Mouse (Mus musculus) embryonic facial prominence, embryonic 14.5 days (tissue): ENCODE data around the gene Eif2b2. TPM values are rescaled to one million over a fixed set of nuclear protein-coding genes. Genes with fewer than 3 reads are reported as not detected.

ENCODE experiments used
- ATAC-seq: fragments of 200-750 bp; cut with Nextera tagmentation; 2 replicates; pipeline ENCODE4 v1.8.0; 2017; ENCODE audit warnings: low read depth, moderate number of reproducible peaks, moderate TSS enrichment
- DNase-seq: peaks from one replicate; pipeline ENCODE4 v3.0.0-alpha.2; 2015; ENCODE audit warnings: low spot score
- H3K27ac ChIP-seq: fragments of 300-500 bp; sonication (generic); replicated peaks from 2 replicates; pipeline ENCODE4 v1.5.1; 2014; ENCODE audit warnings: low read depth, mild to moderate bottlenecking, low read length, moderate library complexity
- H3K27me3 ChIP-seq: fragments of 300-500 bp; sonication (generic); replicated peaks from 2 replicates; pipeline ENCODE4 v1.6.1; 2014; ENCODE audit warnings: low read length; ENCODE audit not compliant: control insufficient read depth, insufficient read depth
- H3K36me3 ChIP-seq: fragments of 300-500 bp; sonication (generic); 2 replicates; pipeline ENCODE4 v1.6.1; 2014; ENCODE audit warnings: low read length, mixed read lengths; ENCODE audit not compliant: control insufficient read depth, insufficient read depth
- H3K4me1 ChIP-seq: fragments of 300-500 bp; sonication (generic); 2 replicates; pipeline ENCODE4 v1.6.1; 2014; ENCODE audit warnings: antibody characterized with exemption, low read length; ENCODE audit not compliant: control insufficient read depth, insufficient read depth
- H3K4me2 ChIP-seq: fragments of 300-500 bp; sonication (generic); 2 replicates; pipeline ENCODE4 v1.6.1; 2014; ENCODE audit warnings: low read depth, mild to moderate bottlenecking, low read length, moderate library complexity, mixed read lengths
- H3K4me3 ChIP-seq: fragments of 300-500 bp; sonication (generic); 2 replicates; pipeline ENCODE4 v1.5.1; 2014; ENCODE audit warnings: low read depth, mild to moderate bottlenecking, low read length
- H3K9ac ChIP-seq: fragments of 300-500 bp; sonication (generic); 2 replicates; pipeline ENCODE4 v1.6.1; 2014; ENCODE audit warnings: low read depth, mild to moderate bottlenecking, low read length, moderate library complexity, mixed read lengths
- H3K9me3 ChIP-seq: fragments of 300-500 bp; sonication (generic); 2 replicates; pipeline ENCODE4 v1.6.1; 2016; ENCODE audit warnings: low read length; ENCODE audit not compliant: control insufficient read depth
- WGBS: fragments of 180-500 bp; shearing (Covaris S2); extraction: QIAGEN DNeasy Blood & Tissue Kit; methylation state at CpG from one replicate; pipeline ENCODE4 v1.1.7; 2014; 5-methylcytosine and 5-hydroxymethylcytosine counted together
- polyA plus RNA-seq: library from polyadenylated mRNA; unstranded; fragments of >200 nt; fragmentation: Nextera tagmentation; extraction: Ambion mirVana; gene quantifications from 2 replicates; pipeline ENCODE4 v1.2.1, GENCODE M21; 2014

The Eif2b2 gene
- polyA plus RNA-seq, 1 experiment from 2014 or later: 74.5 TPM

DNA sequence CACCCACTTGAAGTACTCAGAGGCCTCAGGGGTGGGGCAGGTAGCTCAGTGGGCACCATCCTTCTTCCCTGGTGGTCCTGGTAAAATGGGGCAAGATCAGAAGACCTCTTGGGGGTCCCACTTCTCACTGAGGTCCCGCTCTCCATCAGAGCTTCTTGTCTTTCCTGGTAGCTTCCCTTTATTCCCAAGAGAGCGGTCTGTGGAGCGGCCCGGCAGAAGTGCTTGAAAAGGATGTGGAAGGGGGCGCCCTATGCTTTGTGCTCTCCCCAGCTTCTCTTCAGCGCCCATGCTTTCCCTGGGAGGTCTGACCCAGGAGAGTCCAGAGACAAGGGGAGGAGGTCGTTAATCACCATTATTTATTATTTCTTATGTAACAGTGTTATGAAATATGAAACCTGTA lies 21.9 kb upstream of the Eif2b2 start:
- peaks cover 59% of the 10 kb centered on the region for H3K4me1 ChIP-seq
- WGBS: 61% methylated on average over 7 of the region's 7 CpGs
- no peak for ATAC-seq
- H3K27ac ChIP-seq: no peak overlapping the region
- H3K9ac ChIP-seq: no peak overlapping the region
- no peaks in the 10 kb centered on the region for H3K36me3 ChIP-seq
- no peak overlapping the region for H3K4me2 ChIP-seq
- no peaks in the 10 kb centered on the region for H3K9me3 ChIP-seq
- DNase-seq: no peak
- H3K27me3 ChIP-seq: 0 out of 2 replicates have a peak, but pooled peaks cover 5% of the 10 kb centered on the region
- H3K4me3 ChIP-seq: no peak overlapping the region

DNA sequence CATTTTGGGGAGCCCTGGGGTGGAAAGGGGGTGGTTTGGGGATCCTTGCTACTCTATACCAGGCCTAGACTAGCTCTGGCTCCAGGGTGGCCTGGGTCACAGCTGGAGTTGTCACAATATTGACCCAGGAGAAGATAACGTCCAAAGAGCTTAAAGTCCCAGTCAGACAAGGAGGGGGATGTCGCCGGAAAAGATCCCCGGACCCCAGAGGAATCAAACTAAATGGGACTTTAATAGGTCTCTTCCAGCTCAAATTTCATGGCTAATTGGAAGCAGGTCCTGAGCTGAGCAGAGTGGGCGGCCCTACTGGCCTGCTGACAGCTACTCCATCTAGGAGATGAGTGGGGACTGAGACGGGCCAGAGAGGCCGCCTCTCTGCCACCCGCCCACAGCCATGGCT lies 21.3 kb upstream of the Eif2b2 start:
- DNase-seq: peak; percentile 65

DNA sequence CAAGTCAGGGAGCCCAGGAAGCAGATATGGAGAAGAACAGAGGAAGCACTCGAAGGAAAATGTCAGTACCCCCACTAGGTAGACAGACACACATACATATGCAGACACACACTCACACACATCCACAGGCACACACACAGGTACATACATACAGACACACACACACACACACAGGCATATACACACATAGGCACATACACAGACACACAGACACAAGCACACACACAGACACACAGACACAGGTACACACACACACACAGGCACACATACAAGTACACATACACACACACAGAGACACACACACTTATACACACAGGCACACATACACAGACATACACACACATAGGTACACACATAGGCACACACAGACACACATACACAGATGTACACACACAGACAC lies 19.3 kb upstream of the Eif2b2 start:
- Histone ChIP-seq H3K36me3 (no peaks in the 10 kb centered on the region), H3K4me3 (no peak overlapping the region), H3K9ac (no peak overlapping the region), H3K27ac (no peak overlapping the region), H3K4me2 (no peak overlapping the region), H3K4me1 (peaks cover 36% of the 10 kb centered on the region), H3K27me3 (0 out of 2 replicates have a peak, but pooled peaks cover 5% of the 10 kb centered on the region), H3K9me3 (no peaks in the 10 kb centered on the region)
- no peak for DNase-seq
- ATAC-seq: no peak
- WGBS: 83% methylated on average over 1 of the region's 1 CpGs

More for the DNA sequence above, 21.3 kb upstream of the Eif2b2 start:
- Histone ChIP-seq H3K4me2 (no peak overlapping the region), H3K9ac (no peak overlapping the region), H3K36me3 (no peaks in the 10 kb centered on the region), H3K27me3 (0 out of 2 replicates have a peak, but pooled peaks cover 5% of the 10 kb centered on the region), H3K9me3 (no peaks in the 10 kb centered on the region), H3K4me1 (peaks cover 53% of the 10 kb centered on the region), H3K27ac (no peak overlapping the region), H3K4me3 (no peak overlapping the region)
- WGBS: 16% methylated on average over 8 of the region's 8 CpGs
- no peak for ATAC-seq

DNA sequence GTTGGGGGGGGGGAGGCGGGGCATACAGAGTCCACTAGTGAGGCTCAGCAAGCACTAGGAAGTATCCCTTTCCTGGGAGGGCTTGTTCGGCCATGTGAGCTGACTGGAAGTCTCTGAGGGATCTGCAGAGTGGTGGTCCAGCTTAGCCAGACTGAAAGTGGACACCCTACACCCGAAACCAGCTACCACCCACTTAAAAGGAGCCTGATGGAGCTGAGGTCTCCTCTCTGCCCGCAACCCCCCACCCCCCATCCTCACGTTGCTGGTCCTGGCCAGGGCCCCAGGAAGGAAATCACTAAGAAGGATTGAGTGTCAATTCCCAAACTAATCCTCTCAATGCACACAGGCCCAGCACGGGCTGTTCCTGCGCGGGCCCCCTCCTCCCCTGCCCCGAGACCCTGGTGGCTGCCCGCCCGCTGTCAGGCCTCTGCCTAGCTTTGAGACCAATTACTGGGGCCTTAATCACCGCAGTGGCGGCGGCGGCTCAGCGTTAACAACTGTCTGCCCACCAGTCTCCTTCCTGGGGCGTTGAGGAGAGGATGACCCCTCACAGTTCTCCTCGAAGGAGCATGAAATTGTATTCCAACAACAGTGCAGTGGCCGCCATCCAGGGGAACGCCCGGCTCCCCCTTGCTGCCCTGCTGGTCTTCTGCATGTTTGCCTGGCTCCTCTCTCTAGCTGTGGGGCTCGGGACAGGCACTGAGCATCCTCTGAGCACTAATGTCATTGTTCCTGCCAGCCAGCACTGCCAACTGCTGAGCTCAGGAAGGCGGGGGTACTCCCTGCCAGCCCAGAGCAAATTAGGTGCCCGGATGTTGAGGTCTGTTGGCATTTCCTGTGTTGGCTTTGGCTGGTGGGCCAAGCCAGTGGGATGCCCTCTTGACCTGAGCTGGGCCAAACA lies 18.1 kb upstream of the Eif2b2 start:
- H3K4me3 ChIP-seq: no peak overlapping the region
- peaks cover 34% of the 10 kb centered on the region for H3K4me1 ChIP-seq
- peak overlapping the region; percentile 35 for H3K4me2 ChIP-seq
- peak; percentile 80 for DNase-seq
- H3K36me3 ChIP-seq: no peaks in the 10 kb centered on the region
- H3K27ac ChIP-seq: peak overlapping the region; percentile 45
- no peaks in the 10 kb centered on the region for H3K9me3 ChIP-seq
- ATAC-seq: peak; percentile 80
- no peaks in the 10 kb centered on the region for H3K27me3 ChIP-seq
- H3K9ac ChIP-seq: no peak overlapping the region
- 10% methylated on average over 21 of the region's 24 CpGs for WGBS

DNA sequence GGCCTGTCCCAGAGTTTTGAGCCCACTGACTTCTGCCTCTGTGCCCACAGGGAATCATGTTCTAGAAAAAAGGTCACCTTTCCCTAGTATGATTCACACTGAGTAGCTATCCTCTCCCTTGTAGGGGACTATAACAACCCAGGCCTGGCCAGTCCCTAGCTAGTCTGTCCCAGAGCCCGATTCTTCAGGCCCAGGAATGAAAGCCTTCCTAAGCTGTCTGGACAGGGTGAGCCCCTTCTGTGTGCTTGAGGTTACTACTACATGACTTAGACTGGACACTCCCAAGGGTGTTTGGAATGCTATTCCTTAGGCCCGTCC lies 17.5 kb upstream of the Eif2b2 start:
- Histone ChIP-seq H3K9ac (no peak overlapping the region), H3K9me3 (no peaks in the 10 kb centered on the region), H3K4me1 (peaks cover 34% of the 10 kb centered on the region), H3K27me3 (no peaks in the 10 kb centered on the region), H3K4me3 (no peak overlapping the region), H3K4me2 (peak overlapping the region; percentile 35; the same call in 1 of the 2 replicates), H3K36me3 (no peaks in the 10 kb centered on the region), H3K27ac (peak overlapping the region; percentile 45)
- 68% methylated on average over 2 of the region's 2 CpGs for WGBS
- DNase-seq (no peak), ATAC-seq (no peak)

DNA sequence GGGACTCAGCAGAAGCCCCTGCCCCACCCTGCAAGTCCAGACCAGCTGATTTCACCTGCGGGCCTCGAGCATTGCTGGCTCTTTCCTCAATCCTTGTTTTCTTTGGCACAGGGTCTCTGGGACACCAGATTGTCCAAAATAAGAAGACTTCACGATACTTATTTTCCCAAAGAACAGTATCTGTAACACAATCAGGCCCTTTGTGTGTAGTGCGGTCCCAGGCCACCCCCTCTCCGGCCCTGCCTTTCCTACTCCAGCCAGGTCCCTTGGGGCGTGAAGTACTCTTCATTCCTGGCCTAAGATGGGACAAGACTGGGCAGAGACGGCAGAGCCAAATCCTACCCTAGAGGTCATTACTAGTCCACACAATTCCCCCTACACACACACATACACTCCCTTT lies 17.1 kb upstream of the Eif2b2 start:
- H3K9ac ChIP-seq: no peak overlapping the region
- DNase-seq (no peak), ATAC-seq (no peak)
- no peak overlapping the region for H3K4me2 ChIP-seq
- H3K36me3 ChIP-seq: no peaks in the 10 kb centered on the region
- H3K27ac ChIP-seq: no peak overlapping the region; the same call in 1 of the 2 replicates
- H3K4me1 ChIP-seq: peaks cover 30% of the 10 kb centered on the region
- H3K9me3 ChIP-seq: no peaks in the 10 kb centered on the region
- WGBS: 51% methylated on average over 7 of the region's 7 CpGs
- H3K4me3 ChIP-seq: no peak overlapping the region
- no peaks in the 10 kb centered on the region for H3K27me3 ChIP-seq

DNA sequence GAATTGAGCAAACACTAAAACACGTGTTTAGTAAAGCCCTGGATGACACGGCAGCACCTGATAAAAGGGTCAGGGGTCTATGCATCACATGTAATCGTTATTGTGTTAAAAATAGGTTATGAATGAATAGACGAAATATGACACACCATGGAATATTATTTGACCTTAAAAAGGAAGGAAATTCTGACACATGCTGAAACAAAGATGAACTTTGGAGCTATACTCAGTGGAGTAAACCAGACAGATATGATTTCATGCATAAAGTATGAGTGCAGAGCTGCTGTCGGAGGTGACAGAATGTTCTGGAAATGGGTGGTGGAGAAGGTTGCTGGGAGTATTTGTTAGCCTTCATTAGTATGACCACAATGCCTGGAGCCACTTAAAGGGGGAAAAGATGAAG lies 15.6 kb upstream of the Eif2b2 start:
- H3K9ac ChIP-seq: no peak overlapping the region
- ATAC-seq: no peak
- H3K4me3 ChIP-seq: no peak overlapping the region
- no peak for DNase-seq
- no peaks in the 10 kb centered on the region for H3K36me3 ChIP-seq
- no peak overlapping the region for H3K4me2 ChIP-seq
- H3K9me3 ChIP-seq: no peaks in the 10 kb centered on the region
- WGBS: 75% methylated on average over 5 of the region's 5 CpGs
- H3K4me1 ChIP-seq: peaks cover 18% of the 10 kb centered on the region
- no peak overlapping the region for H3K27ac ChIP-seq
- no peaks in the 10 kb centered on the region for H3K27me3 ChIP-seq

DNA sequence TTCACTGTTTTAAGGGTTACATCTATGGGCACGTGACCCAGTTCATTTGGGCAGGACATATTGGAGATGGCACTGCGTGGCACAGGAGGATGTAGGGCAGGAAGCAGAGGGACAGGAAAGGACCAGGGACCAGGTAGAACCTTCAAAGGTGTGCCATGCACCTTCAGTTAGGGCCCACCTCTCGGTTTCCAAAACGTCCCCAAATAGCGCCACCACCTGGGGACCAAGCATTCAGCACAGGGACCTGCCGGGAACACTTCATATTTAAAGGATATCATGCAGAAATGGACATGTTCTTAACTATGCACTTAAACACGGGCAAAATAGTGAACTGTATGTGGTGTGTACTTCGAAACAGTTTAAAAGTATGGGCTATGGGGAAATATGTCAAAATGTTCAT lies 15.2 kb upstream of the Eif2b2 start:
- no peak overlapping the region for H3K4me3 ChIP-seq
- no peaks in the 10 kb centered on the region for H3K36me3 ChIP-seq
- H3K9me3 ChIP-seq: no peaks in the 10 kb centered on the region
- DNase-seq (no peak), ATAC-seq (no peak)
- H3K27me3 ChIP-seq: no peaks in the 10 kb centered on the region
- H3K9ac ChIP-seq: no peak overlapping the region
- no peak overlapping the region for H3K27ac ChIP-seq
- no peak overlapping the region for H3K4me2 ChIP-seq
- 55% methylated on average over 8 of the region's 8 CpGs for WGBS
- H3K4me1 ChIP-seq: peaks cover 18% of the 10 kb centered on the region

DNA sequence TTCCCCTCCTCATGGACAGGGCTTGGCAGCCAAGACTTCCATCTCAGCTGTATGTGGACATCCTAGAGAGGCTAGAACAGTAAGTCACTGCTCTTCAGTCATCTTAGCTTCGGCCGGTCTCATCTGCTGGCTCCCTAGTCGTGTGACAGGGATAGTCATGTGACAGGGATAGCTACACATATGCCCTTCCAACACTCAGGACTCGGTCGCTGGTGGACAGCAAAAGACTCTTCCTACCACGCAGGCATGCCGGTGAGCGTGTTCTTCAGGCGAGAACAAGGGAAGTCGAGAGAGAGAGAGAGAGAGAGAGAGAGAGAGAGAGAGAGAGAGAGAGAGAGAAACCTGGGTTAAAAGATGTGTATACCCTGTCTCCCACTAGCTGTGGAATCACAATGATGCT lies 13.9 kb upstream of the Eif2b2 start:
- H3K4me1 ChIP-seq: peaks cover 18% of the 10 kb centered on the region
- DNase-seq (no peak), ATAC-seq (no peak)
- H3K4me3 ChIP-seq: no peak overlapping the region
- no peaks in the 10 kb centered on the region for H3K36me3 ChIP-seq
- no peak overlapping the region for H3K27ac ChIP-seq
- 91% methylated on average over 10 of the region's 10 CpGs for WGBS
- H3K9me3 ChIP-seq: no peaks in the 10 kb centered on the region
- no peak overlapping the region for H3K9ac ChIP-seq
- no peak overlapping the region for H3K4me2 ChIP-seq
- no peaks in the 10 kb centered on the region for H3K27me3 ChIP-seq
